Mouse (Mus musculus): ENCODE results near the gene Phc2. TPM values are rescaled to one million over a fixed set of nuclear protein-coding genes. Genes with fewer than 3 reads are reported as not detected.
A peak's percentile ranks its signal among the peaks of the same experiment; 100 is the strongest.

Gene Phc2
- polyA plus RNA-seq, 1 experiment from 2014 or later, result 14.6 TPM

GRCm38 (mm10) chr4:128789646-128790045 is 135.1 kb downstream of the Phc2 start:
- WGBS (ENCODE audit: insufficient replicate concordance), result 57% methylated on average over 18 of the region's 18 CpGs
- no peak overlapping the region for H3K9ac ChIP-seq (replicated peaks)
- peak; percentile 52 for DNase-seq

DNA sequence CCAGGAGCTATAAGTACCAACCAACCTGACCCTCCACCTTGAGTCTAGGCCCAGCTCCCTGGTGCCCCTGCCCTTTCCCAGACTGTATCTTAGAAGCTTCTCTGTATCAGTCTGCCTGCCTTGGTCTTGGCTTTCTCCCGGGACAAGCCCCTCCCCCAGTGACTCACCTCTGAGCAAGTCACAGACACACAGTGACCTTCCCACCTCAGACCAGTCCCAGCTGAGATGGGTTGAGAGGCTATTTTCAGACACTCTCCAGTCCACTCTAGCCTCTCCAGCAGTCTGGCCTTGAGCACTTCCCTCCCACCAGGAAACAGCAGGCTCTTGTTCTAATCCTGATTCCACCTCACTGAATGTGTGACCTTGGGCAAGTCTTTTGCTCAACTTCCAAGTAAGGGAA is 139.2 kb downstream of the Phc2 start:
- DNase-seq (no peak), ATAC-seq (no peak)
- Histone ChIP-seq H3K4me3 (ENCODE audit: low read depth, low read length) (no peak overlapping the region), H3K9ac (replicated peaks) (no peak overlapping the region), H3K9me3 (ENCODE audit: low read length) (no peaks in the 10 kb centered on the region), H3K27me3 (ENCODE audit: insufficient read depth, low read length) (no peaks in the 10 kb centered on the region), H3K4me2 (ENCODE audit: low read depth, low read length) (no peak overlapping the region), H3K27ac (ENCODE audit: low read depth) (no peak overlapping the region), H3K4me1 (ENCODE audit: insufficient read depth) (peaks cover 18% of the 10 kb centered on the region), H3K36me3 (replicated peaks; ENCODE audit: insufficient read depth, low read length) (no peaks in the 10 kb centered on the region; the same call in 1 of the 2 replicates)
- 33% methylated on average over 1 of the region's 1 CpGs for WGBS (ENCODE audit: insufficient replicate concordance)
- TF ChIP-seq EP300 (IDR thresholded peaks at IDR 0.05; ENCODE audit: low read depth), result no peak
- no peak for TF ChIP-seq CTCF (IDR thresholded peaks at IDR 0.05; ENCODE audit: low read depth)

More at GRCm38 (mm10) chr4:128789646-128790045, 135.1 kb downstream of the Phc2 start:
- peaks cover 8% of the 10 kb centered on the region; the same call in 1 of the 2 replicates for H3K4me1 ChIP-seq (ENCODE audit: insufficient read depth)
- H3K36me3 ChIP-seq (replicated peaks; ENCODE audit: insufficient read depth, low read length), result peaks cover 25% of the 10 kb centered on the region
- no peaks in the 10 kb centered on the region for H3K27me3 ChIP-seq (ENCODE audit: insufficient read depth, low read length)
- 0 out of 2 replicates have a peak overlapping the region, but pooled peaks have one; percentile 12 for H3K4me3 ChIP-seq (ENCODE audit: low read depth, low read length)
- peak overlapping the region; percentile 59 for H3K4me2 ChIP-seq (ENCODE audit: low read depth, low read length)
- H3K27ac ChIP-seq (ENCODE audit: low read depth), result no peak overlapping the region
- ATAC-seq, result 0 out of 2 replicates have a peak, but pooled peaks have one; percentile 35
- TF ChIP-seq CTCF (IDR thresholded peaks at IDR 0.05; ENCODE audit: low read depth) (no peak), EP300 (IDR thresholded peaks at IDR 0.05; ENCODE audit: low read depth) (no peak)
- H3K9me3 ChIP-seq (ENCODE audit: low read length), result no peaks in the 10 kb centered on the region

GRCm38 (mm10) chr4:128794198-128794597 is 139.7 kb downstream of the Phc2 start:
- DNase-seq, result peak; percentile 73
- no peak overlapping the region for H3K9ac ChIP-seq (replicated peaks)
- H3K4me1 ChIP-seq (ENCODE audit: insufficient read depth), result peaks cover 18% of the 10 kb centered on the region
- no peaks in the 10 kb centered on the region for H3K27me3 ChIP-seq (ENCODE audit: insufficient read depth, low read length)
- no peak overlapping the region for H3K27ac ChIP-seq (ENCODE audit: low read depth)
- ATAC-seq, result peak; percentile 71
- no peak overlapping the region for H3K4me2 ChIP-seq (ENCODE audit: low read depth, low read length)
- H3K9me3 ChIP-seq (ENCODE audit: low read length), result no peaks in the 10 kb centered on the region
- WGBS (ENCODE audit: insufficient replicate concordance), result 72% methylated on average over 8 of the region's 8 CpGs
- no peak overlapping the region for H3K4me3 ChIP-seq (ENCODE audit: low read depth, low read length)
- no peaks in the 10 kb centered on the region; the same call in 1 of the 2 replicates for H3K36me3 ChIP-seq (replicated peaks; ENCODE audit: insufficient read depth, low read length)
- TF ChIP-seq CTCF (IDR thresholded peaks at IDR 0.05; ENCODE audit: low read depth) (no peak), EP300 (IDR thresholded peaks at IDR 0.05; ENCODE audit: low read depth) (no peak)

- Histone ChIP-seq H3K9me3 (ENCODE audit: low read length) (no peaks in the 10 kb centered on the region), H3K27ac (ENCODE audit: low read depth) (no peak overlapping the region), H3K4me3 (ENCODE audit: low read depth, low read length) (no peak overlapping the region), H3K36me3 (replicated peaks; ENCODE audit: insufficient read depth, low read length) (no peaks in the 10 kb centered on the region), H3K4me2 (ENCODE audit: low read depth, low read length) (no peak overlapping the region), H3K27me3 (ENCODE audit: insufficient read depth, low read length) (no peaks in the 10 kb centered on the region), H3K9ac (replicated peaks) (no peak overlapping the region), H3K4me1 (ENCODE audit: insufficient read depth) (peaks cover 16% of the 10 kb centered on the region)
- 10% methylated on average over 9 of the region's 9 CpGs for WGBS (ENCODE audit: insufficient replicate concordance)
- DNase-seq (peak; percentile 36), ATAC-seq (no peak)
- no peak for TF ChIP-seq EP300 (IDR thresholded peaks at IDR 0.05; ENCODE audit: low read depth)
- TF ChIP-seq CTCF (IDR thresholded peaks at IDR 0.05; ENCODE audit: low read depth), result no peak
These were observed 141.1 kb downstream of the Phc2 start for GRCm38 (mm10) chr4:128795596-128795995.

DNA sequence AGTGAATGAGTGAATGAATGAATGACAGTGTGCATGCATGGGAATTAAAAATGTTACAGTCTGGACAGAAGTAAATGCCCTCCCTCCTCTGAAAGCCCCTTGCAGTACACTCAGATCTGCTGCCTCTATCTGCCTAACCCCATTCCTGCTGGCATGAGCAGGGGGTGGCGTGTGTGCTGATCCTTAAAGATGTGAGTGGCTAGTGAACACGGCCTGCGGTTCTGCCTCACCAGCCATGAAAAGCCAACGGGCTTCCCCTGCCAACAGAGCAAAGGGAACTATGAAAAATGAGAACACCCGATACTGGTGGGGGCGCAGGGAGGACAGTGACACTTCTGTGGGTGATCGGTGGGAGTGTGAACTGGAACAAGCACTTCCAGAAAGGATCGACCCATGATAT is 142.3 kb downstream of the Phc2 start:
- DNase-seq (no peak), ATAC-seq (no peak)
- H3K4me2 ChIP-seq (ENCODE audit: low read depth, low read length), result no peak overlapping the region
- TF ChIP-seq CTCF (IDR thresholded peaks at IDR 0.05; ENCODE audit: low read depth) (no peak), EP300 (IDR thresholded peaks at IDR 0.05; ENCODE audit: low read depth) (no peak)
- WGBS (ENCODE audit: insufficient replicate concordance), result 58% methylated on average over 8 of the region's 8 CpGs
- no peak overlapping the region for H3K4me3 ChIP-seq (ENCODE audit: low read depth, low read length)
- H3K9me3 ChIP-seq (ENCODE audit: low read length), result no peaks in the 10 kb centered on the region
- H3K4me1 ChIP-seq (ENCODE audit: insufficient read depth), result peaks cover 18% of the 10 kb centered on the region
- H3K36me3 ChIP-seq (replicated peaks; ENCODE audit: insufficient read depth, low read length), result no peaks in the 10 kb centered on the region
- H3K27ac ChIP-seq (ENCODE audit: low read depth), result no peak overlapping the region
- no peaks in the 10 kb centered on the region for H3K27me3 ChIP-seq (ENCODE audit: insufficient read depth, low read length)
- H3K9ac ChIP-seq (replicated peaks), result no peak overlapping the region

- H3K27me3 ChIP-seq (ENCODE audit: insufficient read depth, low read length), result no peaks in the 10 kb centered on the region
- H3K4me3 ChIP-seq (ENCODE audit: low read depth, low read length), result no peak overlapping the region
- peaks cover 25% of the 10 kb centered on the region for H3K4me1 ChIP-seq (ENCODE audit: insufficient read depth)
- no peaks in the 10 kb centered on the region for H3K9me3 ChIP-seq (ENCODE audit: low read length)
- no peaks in the 10 kb centered on the region for H3K36me3 ChIP-seq (replicated peaks; ENCODE audit: insufficient read depth, low read length)
- H3K27ac ChIP-seq (ENCODE audit: low read depth), result no peak overlapping the region
- no peak overlapping the region for H3K4me2 ChIP-seq (ENCODE audit: low read depth, low read length)
- WGBS (ENCODE audit: insufficient replicate concordance), result 53% methylated on average over 9 of the region's 9 CpGs
- no peak overlapping the region for H3K9ac ChIP-seq (replicated peaks)
- TF ChIP-seq CTCF (IDR thresholded peaks at IDR 0.05; ENCODE audit: low read depth) (no peak), EP300 (IDR thresholded peaks at IDR 0.05; ENCODE audit: low read depth) (no peak)
- DNase-seq, result no peak
- no peak for ATAC-seq
These were observed 147.4 kb downstream of the Phc2 start for GRCm38 (mm10) chr4:128801675-128802465.

Other genes starting within 250 kb of the Phc2 start
- gene Zscan20, start 44.6 kb upstream of the Phc2 start, polyA plus RNA-seq (2015; fragmentation: Nextera tagmentation; extraction: Ambion mirVana), result 0.46 and 0.58 TPM in 2 replicates
- 1.9 and 2.3 TPM in 2 replicates for gene Tlr12, start 36.1 kb upstream of the Phc2 start, polyA plus RNA-seq (2015; fragmentation: Nextera tagmentation; extraction: Ambion mirVana)
- gene A3galt2, start 100.7 kb downstream of the Phc2 start, polyA plus RNA-seq (2015; fragmentation: Nextera tagmentation; extraction: Ambion mirVana), result not detected in 2 replicates
- 5.1 and 5.4 TPM in 2 replicates for gene Zfp362, start 151.3 kb downstream of the Phc2 start, polyA plus RNA-seq (2015; fragmentation: Nextera tagmentation; extraction: Ambion mirVana)
- 0.26 and 0.32 TPM in 2 replicates for gene Trim62, start 228.9 kb downstream of the Phc2 start, polyA plus RNA-seq (2015; fragmentation: Nextera tagmentation; extraction: Ambion mirVana)